Mouse (Mus musculus) cerebellum, adult (tissue): ENCODE measurements around the gene Tsg101.

Experiments
- ATAC-seq: cut with Nextera tagmentation; 2 replicates; pipeline ENCODE4 v1.9.2; 2017; ENCODE audit warnings: mild to moderate bottlenecking, moderate library complexity, mixed read lengths; ENCODE audit not compliant: insufficient number of reproducible peaks, low FRiP score, low TSS enrichment

The Tsg101 gene

DNA sequence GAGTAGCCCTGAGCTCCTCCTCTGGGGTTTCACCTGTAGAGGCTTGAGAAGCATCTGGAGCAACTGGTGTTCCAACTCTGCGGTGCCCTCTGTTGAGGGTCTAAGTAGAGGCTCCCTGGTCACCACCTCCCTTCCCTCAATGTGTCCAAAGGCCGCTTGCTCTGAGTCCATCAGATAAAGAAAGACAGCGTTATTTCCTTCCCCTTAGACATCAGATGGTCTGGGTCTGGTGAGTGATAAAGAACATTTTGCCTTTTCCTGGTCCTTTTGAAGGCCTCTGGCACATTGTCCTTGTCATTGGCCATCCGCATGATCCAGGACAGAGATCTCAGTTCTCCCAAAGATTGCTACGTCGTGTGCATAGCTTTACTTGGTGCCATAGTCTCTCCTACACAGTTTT is 42.5 kb downstream of the Tsg101 start:
- no peak for ATAC-seq

GRCm38 (mm10) chr7:46876841-46877240 is 42.9 kb downstream of the Tsg101 start:
- ATAC-seq = no peak

- ATAC-seq = no peak
Measured at GRCm38 (mm10) chr7:46871988-46872387, 47.8 kb downstream of the Tsg101 start.

GRCm38 (mm10) chr7:46860996-46861395 is 58.8 kb downstream of the Tsg101 start, which contains the start of gene Ldhc:
Ldhc (plus strand) TSS chr7:46861203.
- no peak for ATAC-seq

GRCm38 (mm10) chr7:46859031-46859430 is 60.7 kb downstream of the Tsg101 start:
- ATAC-seq = no peak

DNA sequence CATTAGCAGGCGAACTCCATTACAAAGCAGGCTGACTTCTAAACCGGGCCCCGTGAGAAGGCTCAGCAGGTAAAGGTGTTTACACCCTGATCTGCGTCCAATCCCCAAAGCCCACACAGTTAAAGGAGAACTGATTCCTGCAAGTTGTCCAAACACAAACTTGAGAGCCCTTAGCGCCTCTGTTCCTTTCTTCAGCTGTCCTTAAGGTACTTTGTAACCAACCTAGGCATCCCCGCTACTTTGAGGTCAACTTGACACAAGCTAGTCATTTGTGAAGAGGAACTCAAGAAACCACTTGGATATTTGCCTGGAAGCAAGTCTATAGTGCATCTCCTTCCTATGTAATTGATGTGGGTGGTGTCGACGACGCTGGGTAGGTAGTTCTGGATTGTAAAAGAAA is 62.3 kb downstream of the Tsg101 start:
- no peak for ATAC-seq

DNA sequence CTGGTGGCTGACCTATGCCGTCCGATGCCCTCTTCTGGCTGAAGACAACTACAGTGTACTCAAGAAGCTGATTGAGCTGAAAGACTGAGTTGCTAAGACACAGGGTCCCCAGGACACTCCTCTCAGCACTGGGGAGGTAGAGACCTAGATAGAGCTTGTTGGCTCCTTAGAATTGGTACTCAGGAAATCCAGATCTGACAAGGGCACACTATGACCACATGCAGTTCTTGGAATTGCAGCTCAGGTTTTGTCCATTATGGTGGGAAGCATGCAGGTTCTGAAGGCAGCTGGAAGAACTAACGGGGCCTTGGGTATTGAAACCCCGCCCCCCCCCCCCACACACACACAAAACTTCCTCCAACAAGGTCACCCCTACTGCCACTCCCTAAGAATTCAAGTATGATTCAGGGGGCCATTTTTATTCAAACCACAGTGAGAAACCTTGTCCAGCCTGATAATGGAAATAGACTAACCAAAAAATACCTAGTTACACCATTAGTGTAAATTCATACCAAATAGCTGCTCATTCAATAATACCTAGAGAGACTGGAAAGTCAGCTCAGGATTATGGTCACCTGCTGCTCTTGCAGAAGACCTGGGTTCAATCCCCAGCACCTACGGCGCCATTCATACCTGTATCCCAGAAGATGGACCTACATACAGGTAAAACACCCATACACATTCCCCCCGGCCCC is 63.8 kb downstream of the Tsg101 start:
- ATAC-seq = no peak

DNA sequence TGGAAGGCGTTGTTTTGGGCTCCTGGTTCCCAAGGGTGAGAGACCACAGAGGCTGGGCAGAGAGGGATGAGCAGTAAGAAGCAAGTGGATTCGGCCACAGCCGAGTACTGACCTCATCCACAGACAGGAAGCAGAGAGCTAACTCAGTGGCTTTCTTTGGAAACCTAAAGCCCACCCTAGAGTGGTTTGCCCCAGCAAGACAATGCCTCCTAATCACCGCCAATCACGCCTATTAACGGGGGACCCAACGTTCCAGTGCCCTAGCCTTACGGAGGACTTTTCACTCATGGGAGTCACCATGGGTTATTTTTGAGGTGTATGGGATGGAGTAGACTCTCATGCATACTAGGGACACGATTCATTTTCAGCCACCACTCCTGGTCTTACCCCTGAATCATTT is 66.4 kb downstream of the Tsg101 start:
- ATAC-seq = no peak

- ATAC-seq = no peak
Measured at GRCm38 (mm10) chr7:46852666-46853065, 67.1 kb downstream of the Tsg101 start.

DNA sequence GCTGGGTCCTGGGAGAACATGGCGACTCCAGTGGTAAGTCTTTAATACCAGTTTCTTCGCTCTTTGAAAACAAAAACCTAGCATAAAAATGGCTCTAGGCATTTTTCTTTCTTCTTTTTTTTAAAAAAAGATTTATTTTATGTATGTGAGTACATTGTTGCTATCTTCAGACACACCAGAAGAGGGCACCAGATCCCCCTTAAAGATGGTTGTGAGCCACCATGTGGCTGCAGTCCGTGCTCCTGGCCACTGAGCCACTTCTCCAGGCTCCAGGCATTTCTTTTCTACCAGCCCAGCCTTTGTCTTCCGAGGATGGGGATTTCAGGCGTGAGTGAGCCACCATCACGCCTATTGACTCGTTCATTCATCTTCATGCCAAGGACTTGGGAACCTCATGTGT is 68.7 kb downstream of the Tsg101 start:
- ATAC-seq = no peak

DNA sequence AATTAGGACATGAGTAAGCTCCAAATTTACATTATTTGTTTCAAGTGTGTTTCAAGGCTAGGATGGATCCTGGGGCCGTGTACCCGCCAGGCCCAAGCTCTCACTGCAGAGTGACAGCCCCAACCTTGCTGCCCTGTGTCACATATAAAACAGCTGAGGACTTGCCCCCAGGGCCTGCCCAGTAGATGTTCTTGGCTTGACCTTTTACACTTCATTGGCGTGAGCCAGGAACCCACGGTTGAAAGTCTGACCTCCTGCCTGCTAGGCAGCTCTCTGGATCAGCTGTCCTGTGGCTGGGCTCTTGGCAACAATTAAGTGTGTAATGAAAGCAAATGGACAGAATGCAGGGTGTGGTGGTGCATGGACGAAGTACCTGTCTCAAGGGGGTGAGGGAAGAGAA is 70.5 kb downstream of the Tsg101 start:
- no peak for ATAC-seq

DNA sequence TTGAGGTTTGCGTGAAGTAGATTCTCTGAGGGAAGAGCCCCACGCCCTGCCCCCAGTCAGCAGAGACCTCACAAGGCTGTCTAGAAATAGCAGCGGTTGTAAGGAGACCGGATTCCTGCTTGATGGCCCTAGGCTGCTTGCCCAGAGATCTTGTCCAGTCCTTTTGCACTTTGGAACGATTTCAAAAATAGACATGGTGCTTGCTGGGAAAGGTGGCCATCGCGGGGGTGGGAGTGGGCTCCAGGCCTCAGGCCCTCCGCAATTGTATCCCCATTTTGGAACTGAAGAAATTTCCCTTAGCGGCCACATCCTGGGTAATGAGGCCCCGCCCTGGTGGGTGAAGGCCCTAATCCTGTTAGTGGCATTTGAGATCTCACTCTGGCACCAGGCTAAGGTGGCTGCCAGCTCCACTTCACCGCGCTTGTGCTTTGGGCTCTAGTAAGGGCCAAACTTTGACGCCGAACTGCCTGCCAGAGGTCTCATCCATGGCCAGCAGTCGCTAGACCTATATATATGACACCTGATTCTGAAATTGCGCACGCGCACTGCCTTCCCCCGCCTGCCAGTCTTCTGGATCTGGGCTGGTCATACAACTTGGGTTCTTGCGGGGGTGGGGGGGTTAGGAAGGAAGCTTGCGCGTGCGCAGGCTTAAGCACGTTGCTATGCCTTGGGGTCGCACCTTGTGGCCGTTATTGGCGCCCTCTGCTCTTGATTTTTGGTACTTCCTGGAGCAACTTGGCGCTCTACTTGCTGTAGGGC is 73.1 kb downstream of the Tsg101 start:
- 0 out of 2 replicates have a peak, but pooled peaks have one; percentile 53 for ATAC-seq

DNA sequence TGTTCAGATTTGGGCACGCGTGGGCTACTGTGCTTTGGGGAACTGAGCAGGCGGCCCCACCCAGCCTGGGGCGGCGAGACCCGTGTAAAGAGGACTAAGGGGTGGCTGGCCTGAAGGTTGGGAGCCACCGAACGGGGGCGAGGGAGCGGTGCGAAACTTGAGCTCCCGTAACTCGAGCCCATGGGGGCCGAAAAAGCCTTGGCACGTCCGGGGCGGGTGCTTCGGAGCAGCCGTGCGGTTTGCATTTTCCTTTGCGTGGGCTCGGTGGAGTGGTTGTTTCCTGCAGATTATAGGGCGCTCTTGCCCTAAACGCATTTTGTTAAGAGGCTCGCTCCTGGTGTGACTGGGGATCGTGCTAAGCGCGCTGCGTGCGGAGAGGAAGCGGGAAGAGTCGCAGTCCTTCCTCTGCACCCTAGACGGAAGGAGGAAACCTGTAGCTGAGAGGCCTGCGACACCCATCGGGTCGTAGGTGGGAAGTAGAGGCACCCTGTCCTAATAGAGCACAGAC is 73.7 kb downstream of the Tsg101 start:
- peak; percentile 45; the same call in 1 of the 2 replicates for ATAC-seq

DNA sequence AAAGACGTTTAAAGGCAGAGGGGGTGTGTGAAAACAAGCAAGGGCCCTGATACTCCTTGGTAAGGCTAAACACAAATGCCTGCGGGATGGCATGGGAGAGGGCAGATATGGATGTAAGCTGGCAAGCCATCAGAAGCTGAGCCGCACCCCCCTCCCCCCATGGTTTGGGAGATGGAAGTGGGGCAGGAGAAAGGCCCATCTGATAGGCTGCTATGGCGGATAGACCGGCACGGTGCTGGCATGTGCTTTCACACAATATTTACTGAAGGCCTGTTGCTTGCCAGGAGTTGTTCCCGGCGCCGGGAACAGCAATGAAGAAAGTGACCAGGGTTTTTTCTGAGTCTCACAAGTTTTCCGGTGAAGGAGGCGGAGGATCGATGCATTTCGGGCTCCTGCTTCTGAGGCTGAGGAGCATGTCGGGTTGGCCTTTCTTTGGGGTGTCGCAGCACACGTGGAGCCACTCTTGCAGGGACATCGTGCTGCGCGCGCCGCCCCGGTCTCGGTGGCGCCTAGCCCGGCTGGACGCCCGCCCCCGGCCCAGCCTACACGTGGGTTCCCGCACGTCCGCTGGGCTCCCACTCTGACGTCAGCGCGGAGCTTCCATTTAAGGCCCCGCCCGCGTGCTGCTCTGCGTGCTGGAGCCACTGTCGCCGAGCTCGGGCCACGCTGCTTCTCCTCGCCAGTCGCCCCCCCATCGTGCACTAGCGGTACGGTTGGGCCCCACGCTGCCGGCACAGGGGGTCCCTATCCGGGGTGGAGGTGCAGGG is 74.4 kb downstream of the Tsg101 start:
- peak; percentile 53; the same call in 1 of the 2 replicates for ATAC-seq

DNA sequence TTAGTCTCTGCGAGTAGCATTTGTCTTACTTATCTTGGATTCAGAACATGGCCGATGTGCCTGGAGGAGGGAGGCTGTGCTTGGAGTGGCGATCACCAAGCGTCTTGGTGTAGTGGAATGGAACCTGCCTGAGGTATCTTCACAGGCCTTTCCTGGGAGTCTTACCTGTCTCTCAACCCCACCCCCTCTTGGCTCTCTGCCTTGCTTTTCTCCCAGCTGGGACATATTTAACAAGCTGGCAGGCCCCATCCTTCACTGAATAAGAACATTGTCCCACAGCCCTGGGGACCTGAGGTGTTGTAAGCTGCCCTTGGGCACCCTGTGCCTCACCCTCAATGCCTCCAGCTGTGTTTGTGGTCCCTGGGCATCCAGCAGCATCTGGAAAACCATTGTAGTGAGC is 76.2 kb downstream of the Tsg101 start:
- ATAC-seq = no peak

DNA sequence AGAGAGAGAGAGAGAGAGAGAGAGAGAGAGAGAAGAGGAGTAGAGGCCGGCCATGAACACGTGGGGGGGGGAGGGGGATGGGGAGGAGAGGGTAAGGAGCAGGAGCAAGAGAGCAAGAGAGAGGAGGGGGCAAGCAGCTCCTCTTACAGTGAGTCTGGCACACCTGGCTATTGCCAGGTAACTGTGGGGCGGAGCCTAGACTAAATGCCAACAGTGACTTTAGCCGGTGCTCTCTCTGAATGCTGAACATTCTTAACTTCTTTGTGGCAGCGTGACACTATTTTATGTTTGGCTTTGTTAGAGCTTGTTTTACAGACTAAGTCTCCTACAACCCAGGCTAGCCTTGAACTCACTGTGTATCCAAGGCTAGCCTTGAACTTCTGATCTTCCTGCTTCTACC is 77.5 kb downstream of the Tsg101 start:
- ATAC-seq = no peak

- no peak for ATAC-seq
Measured at GRCm38 (mm10) chr7:46840787-46841525, 78.8 kb downstream of the Tsg101 start, which contains the start of gene Ldha. Ldha (plus strand) TSS chr7:46841475.

DNA sequence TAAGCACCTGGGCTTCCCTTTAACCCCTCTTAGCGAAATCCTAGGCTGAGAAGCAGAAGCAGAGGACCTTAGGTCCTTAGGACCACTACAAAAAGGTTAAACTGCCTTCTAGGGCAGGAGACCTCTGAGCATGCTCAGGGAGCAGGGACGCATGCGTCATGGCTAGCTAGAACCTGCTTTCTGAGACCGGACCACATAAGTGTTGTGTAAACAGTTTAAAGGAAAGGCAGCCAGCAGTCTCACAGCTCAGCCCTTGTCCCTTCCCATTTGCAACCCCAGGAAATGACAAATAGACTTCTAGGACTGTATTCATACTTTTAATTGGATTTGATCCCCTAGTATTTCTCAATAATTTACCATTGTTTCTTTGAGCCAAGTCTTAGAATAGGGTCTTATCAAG is 79.4 kb downstream of the Tsg101 start:
- no peak for ATAC-seq

GRCm38 (mm10) chr7:46839861-46840260 is 79.9 kb downstream of the Tsg101 start:
- no peak for ATAC-seq

- peak; percentile 47; the same call in 1 of the 2 replicates for ATAC-seq
Measured at GRCm38 (mm10) chr7:46839446-46839845, 80.3 kb downstream of the Tsg101 start.
